Mouse (Mus musculus) liver, embryonic 14.5 days (tissue): ENCODE data around the gene Sspn.

Experiments used
- CTCF ChIP-seq: IDR thresholded peaks from 2 replicates; pipeline ENCODE4 v1.5.1; 2016; ENCODE audit warnings: antibody characterized with exemption, low read depth, control low read depth
- EP300 ChIP-seq: IDR thresholded peaks from 2 replicates; pipeline ENCODE4 v1.6.1; 2016; ENCODE audit warnings: antibody characterized with exemption, low read depth

GRCm38 (mm10) chr6:145923594-145923993, 7.8 kb upstream of the Sspn start:
- TF ChIP-seq CTCF (no peak), EP300 (no peak)
